Mouse (Mus musculus) mouse trophoblast stem cell (cell line): ENCODE results near the gene Tmem217.

Experiments used
- in situ Hi-C, 2 experiments: fragments of 300-500 bp; cut with MseI, MboI; formaldehyde crosslinking; loops; 2 replicates in 1 of 2; 3 replicates in 1 of 2; pipeline ENCODE4 v1.15.1; 2025

Tmem217 gene

DNA sequence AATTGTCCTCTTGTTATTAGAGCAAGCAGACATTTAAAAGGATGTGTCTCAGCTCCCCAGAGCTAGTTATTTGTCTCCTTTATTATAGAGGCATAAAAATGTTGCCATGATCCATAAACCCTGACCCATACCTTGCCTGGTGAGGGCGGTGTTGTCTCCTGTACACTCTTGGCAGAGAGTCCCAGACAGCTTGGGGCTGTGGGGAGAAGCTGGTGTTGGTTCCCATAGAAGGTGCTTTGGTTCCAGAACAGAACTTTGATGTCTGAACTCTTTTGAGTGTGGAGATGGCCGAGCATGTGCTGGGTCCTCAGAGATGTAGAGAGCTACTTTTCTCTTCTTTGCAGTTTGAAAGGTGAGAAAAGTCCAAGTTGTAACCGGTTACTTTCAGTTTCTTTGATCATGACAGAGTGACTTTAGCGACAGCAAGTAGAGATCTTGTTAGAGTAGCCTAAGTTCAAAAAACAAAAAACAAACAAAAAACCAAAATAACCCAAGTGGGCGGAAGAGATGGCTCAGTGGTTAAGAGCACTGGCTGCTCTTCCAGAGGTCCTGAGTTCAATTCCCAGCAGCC, at the start of gene Tmem217:
Gene Tmem217, minus strand, starts transcription at position 224 of the 571 bp plus-strand sequence.
- in situ Hi-C loops, result no loop called here

- in situ Hi-C loops, result no loop called here
Observed at GRCm38 (mm10) chr17:29601391-29601790, 49.2 kb upstream of the Tmem217 start.

- in situ Hi-C loops, result no loop called here
Observed at GRCm38 (mm10) chr17:29599537-29599936, 47.4 kb upstream of the Tmem217 start.

DNA sequence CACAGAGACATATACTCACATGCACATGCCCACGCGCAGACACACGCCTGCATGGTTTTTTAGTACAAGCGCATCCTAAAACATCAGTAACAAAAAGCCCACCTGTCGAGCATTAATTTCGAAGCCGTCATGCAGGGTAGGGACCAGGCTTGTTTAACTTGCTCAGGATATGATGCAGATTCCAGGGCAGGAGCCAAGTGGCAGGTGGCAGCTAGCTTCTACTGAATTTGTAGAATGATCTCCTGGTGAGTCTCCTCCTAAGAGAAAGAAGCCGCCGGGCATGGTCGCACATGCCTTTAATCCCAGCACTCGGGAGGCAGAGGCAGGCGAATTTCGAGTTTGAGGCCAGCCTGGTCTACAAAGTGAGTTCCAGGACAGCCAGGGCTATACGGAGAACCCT, 46.9 kb upstream of the Tmem217 start:
- in situ Hi-C loops, result no loop called here

DNA sequence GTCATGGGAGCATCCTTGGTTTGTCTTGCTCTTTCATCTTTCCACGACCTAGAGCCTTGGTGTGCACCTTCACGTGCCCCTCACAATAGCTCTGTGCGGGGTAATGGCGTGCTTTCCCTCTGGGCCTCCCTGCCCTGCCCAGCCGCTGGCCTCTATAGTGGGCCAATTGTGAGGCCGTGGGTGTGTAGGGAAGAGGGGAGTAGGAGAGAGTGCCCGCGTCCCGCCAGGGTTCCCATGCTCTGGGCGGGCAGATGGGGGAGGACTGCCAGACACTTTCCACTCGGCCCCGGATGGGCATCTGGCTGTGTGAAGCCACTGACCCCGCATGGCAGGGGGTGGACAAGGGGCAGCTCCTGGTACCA, 44.6 kb upstream of the Tmem217 start:
- in situ Hi-C loops, result no loop called here

DNA sequence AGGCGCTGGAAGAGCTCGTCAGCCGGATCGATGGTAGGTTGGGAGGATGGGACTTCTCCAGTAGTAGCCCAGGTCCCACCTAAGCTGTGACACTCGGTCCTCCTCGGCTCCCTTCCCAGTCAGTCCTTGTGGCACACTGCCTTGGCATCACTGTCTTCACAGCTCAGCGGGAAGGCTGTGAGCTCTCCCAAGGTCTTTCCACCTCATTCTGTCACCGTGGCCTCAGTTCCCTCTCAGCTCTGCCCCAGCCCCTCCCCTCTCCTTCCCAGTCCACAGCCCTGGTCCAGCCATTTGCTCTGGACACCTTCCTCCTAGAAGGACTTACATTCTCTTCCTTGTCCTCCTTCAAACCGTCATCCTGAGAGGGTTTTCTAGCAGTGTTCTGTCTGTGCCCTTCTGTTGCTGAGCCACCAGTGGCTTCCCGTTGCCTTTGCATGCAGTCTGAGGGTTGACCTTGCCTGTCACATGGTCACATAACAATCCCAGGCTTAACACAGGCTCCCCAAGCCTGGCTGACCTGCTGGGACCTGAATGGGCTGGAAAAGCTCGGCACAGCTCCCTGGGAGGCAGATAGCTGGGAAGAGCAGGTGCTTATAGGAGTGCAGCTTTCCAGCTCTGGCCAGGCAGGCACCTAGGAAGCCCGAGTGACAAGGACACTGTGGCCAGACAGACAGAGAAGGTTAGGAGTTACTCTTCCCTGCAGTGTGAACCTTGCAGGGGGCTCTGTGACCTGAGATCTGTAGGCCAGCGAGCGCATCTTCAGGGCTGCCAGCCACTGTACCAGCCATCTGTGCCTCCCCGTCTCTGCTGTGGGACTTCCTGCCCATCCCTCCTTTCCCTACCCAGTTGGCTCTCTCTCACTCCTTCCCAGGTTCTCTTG, 43.9 kb upstream of the Tmem217 start:
- in situ Hi-C loops, result no loop called here

GRCm38 (mm10) chr17:29589221-29589898, 37.2 kb upstream of the Tmem217 start:
- in situ Hi-C loops, result no loop called here

GRCm38 (mm10) chr17:29586921-29587320, 34.7 kb upstream of the Tmem217 start:
- in situ Hi-C loops, result no loop called here

GRCm38 (mm10) chr17:29585446-29585845, 33.3 kb upstream of the Tmem217 start:
- in situ Hi-C loops, result no loop called here

DNA sequence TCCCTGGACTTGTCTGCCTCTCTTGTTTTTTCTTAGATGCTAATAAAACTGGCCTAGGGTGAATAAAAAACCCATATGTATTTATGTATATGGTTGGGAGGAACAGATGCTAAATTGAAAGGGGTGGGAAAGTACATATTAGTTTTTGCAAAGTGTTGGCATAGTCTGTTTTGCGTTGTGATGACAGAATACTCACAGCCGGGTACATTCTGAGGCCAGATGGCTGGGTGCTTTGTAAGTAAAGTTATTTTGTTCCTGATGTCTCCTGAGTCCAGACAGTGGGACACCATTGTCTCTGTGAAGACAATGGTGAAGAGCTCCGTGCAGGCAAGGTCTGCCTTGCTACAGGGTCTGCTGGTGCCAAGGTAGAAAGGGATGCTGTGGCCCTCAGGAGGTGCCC, 32.6 kb upstream of the Tmem217 start:
- in situ Hi-C loops, result no loop called here

DNA sequence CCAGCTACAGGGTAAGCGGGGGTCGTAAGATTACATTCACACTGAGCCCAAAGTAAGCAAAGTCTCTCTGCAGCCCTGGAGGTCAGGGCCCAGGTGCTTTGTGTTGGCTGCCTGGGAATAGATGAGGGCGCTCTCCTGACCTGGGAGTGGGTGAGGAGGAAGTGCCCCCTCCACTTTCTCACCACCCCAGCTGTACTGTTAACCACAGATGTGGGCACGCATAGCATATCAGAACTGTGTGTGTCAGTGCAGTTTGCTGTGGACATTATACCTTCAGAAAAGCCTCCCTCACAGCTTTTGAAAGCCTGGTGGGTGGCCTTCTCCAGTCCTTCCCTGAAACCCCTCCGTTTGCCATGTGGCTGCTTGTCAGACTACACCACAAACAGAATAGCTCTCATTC, 32.1 kb upstream of the Tmem217 start:
- in situ Hi-C loops, result no loop called here

- in situ Hi-C loops, result no loop called here
Observed at GRCm38 (mm10) chr17:29583569-29583968, 31.4 kb upstream of the Tmem217 start.

DNA sequence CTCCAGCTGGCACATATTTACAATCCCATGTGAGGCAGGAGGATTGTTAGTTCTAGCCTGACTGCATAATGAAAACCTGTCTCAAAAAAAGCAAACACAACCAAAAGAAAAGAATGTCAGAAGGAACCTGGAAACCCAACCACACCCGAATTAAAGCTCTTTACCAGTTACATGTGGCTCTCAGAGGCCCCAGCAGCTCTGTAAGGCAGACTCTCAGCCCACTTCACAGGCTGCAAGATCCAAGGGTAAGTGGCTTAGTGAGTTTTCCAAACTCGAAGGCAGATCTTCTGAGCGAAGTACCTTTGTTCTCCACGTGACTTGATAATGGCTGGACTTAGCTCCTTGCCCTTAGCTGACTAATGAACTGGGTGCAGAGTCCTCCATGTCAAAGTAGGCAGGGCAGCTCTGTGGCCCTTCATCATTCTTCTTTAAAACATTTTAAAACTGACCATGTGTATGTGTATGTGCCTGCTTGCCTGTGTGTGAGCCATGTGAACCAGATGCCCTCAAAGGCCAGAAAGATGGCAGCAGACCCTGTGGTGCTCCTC, 27.5 kb upstream of the Tmem217 start:
- in situ Hi-C loops, result no loop called here

- in situ Hi-C loops, result no loop called here
Observed at GRCm38 (mm10) chr17:29569831-29570230, 17.6 kb upstream of the Tmem217 start.

DNA sequence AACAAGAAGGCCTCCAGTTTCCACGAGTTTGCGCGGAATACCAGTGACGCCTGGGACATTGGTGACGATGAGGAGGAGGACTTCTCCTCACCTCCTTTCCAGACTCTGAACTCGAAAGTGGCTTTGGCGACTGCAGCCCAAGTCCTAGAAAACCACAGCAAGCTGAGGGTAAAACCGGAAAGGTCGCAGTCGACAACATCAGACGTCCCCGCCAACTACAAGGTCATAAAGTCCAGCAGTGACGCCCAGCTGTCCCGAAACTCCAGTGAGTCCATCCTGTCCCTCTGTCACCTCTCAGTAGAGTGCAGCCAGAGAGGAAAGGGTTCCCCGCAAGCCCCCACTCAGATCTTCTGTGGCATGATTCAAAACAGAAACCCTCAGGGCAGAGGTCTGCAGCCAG, 16.2 kb upstream of the Tmem217 start:
- in situ Hi-C loops, result no loop called here

GRCm38 (mm10) chr17:29565521-29565920, 13.3 kb upstream of the Tmem217 start:
- in situ Hi-C loops, result no loop called here

DNA sequence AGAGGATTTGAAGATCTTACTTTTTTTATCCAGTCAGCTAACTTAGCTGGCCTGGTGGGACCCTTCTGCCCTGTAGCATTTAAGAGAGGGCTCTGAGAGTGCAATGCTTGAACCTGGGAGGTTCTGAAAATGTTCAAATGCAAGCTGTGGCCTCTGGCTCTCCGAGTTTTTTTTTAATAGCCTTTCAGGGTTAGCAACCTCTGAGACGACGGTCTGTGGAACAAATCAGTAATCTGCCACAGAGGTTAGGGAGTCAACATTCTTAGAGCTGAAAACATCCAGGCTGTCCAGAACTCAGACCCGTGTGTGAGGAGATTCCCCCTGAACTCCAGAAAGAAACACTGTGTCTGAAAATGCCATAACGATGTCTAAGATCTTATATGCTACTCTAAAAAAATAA, 6.3 kb upstream of the Tmem217 start:
- in situ Hi-C loops, result no loop called here

- in situ Hi-C loops, result no loop called here
Observed at GRCm38 (mm10) chr17:29556893-29557292, 4.7 kb upstream of the Tmem217 start.

GRCm38 (mm10) chr17:29556456-29556855, 4.3 kb upstream of the Tmem217 start:
- in situ Hi-C loops, result no loop called here

GRCm38 (mm10) chr17:29554176-29554575, 2.0 kb upstream of the Tmem217 start:
- in situ Hi-C loops, result no loop called here

DNA sequence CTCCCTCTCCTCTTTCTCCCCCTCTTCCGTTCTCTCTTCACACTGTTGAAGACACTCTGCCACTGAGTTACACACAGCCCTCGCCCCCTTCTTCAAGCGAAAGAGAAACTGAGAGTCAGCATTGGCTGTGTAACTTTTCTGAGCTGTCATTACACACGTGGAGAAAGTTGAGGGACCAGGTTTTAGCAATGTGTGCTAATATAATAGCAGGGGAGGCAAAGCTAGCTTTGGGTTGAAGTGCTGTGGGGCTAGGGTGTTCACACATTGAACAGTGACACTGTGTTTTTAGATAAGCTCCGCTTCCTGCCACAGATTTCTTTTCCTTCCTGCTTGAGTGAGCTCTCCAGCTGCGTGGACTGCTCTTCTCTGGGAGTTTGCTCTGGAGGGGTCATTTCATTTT, 1.2 kb downstream of the Tmem217 start:
- in situ Hi-C loops, result no loop called here
